Mouse (Mus musculus) right cerebral cortex, postnatal 4 days (tissue): Measurements from ENCODE around the gene Tmem265.

ENCODE experiments used
- DNase-seq: peaks from one replicate; pipeline ENCODE4 v3.0.0-alpha.2; 2022

Gene Tmem265

GRCm38 (mm10) chr7:127588901-127589300 is 27.7 kb downstream of the Tmem265 start:
- DNase-seq: no peak

- DNase-seq: no peak
Measured at GRCm38 (mm10) chr7:127589637-127590036, 28.4 kb downstream of the Tmem265 start.

GRCm38 (mm10) chr7:127591108-127591507 is 29.9 kb downstream of the Tmem265 start:
- DNase-seq: no peak

GRCm38 (mm10) chr7:127592575-127592974 is 31.4 kb downstream of the Tmem265 start:
- DNase-seq: no peak

- no peak for DNase-seq
Measured at GRCm38 (mm10) chr7:127596747-127597146, 35.6 kb downstream of the Tmem265 start.

- no peak for DNase-seq
Measured at GRCm38 (mm10) chr7:127600612-127601011, 39.4 kb downstream of the Tmem265 start.

GRCm38 (mm10) chr7:127601735-127602134 is 40.5 kb downstream of the Tmem265 start:
- no peak for DNase-seq

GRCm38 (mm10) chr7:127602903-127603302 is 41.7 kb downstream of the Tmem265 start:
- no peak for DNase-seq

GRCm38 (mm10) chr7:127604256-127604655 is 43.1 kb downstream of the Tmem265 start:
- DNase-seq: no peak

GRCm38 (mm10) chr7:127607150-127607549 is 46.0 kb downstream of the Tmem265 start:
- DNase-seq: no peak

GRCm38 (mm10) chr7:127611011-127611410 is 49.8 kb downstream of the Tmem265 start:
- no peak for DNase-seq

GRCm38 (mm10) chr7:127611561-127611960 is 50.4 kb downstream of the Tmem265 start:
- no peak for DNase-seq

- DNase-seq: no peak
Measured at GRCm38 (mm10) chr7:127613501-127613900, 52.3 kb downstream of the Tmem265 start.

GRCm38 (mm10) chr7:127614091-127614490 is 52.9 kb downstream of the Tmem265 start:
- DNase-seq: no peak

GRCm38 (mm10) chr7:127614511-127614890 is 53.3 kb downstream of the Tmem265 start:
- peak; percentile 33 for DNase-seq

- DNase-seq: peak; percentile 76
Measured at GRCm38 (mm10) chr7:127614891-127615843, 54.0 kb downstream of the Tmem265 start, which contains the start of gene Zfp629. TSS of gene Zfp629 (minus strand) at chr7:127615797.

- no peak for DNase-seq
Measured at GRCm38 (mm10) chr7:127616336-127616735, 55.1 kb downstream of the Tmem265 start.
